Mouse (Mus musculus) lung, adult 2 months (tissue): ENCODE data around the gene Ndufc2. TPM values are rescaled to one million over a fixed set of nuclear protein-coding genes. Genes with fewer than 3 reads are reported as not detected.
A peak's percentile ranks its signal among the peaks of the same experiment; 100 is the strongest.

Experiments
- DNase-seq: peaks from one replicate; pipeline ENCODE4 v3.0.0; 2022
- H3K4me1 ChIP-seq: fragments of 200-500 bp; 2 replicates; pipeline ENCODE4 v1.6.1; 2011; ENCODE audit warnings: low read length; ENCODE audit not compliant: control insufficient read depth, insufficient read depth
- H3K4me3 ChIP-seq: fragments of 200-500 bp; replicated peaks from 2 replicates; pipeline ENCODE3; 2011; ENCODE audit warnings: low read depth, mild to moderate bottlenecking, control low read depth, low read length; ENCODE audit errors: extremely low read depth
- CTCF ChIP-seq: fragments of 200-500 bp; IDR thresholded peaks from 2 replicates; pipeline ENCODE4 v1.5.1; 2011; ENCODE audit warnings: mild to moderate bottlenecking, low read length, control low read depth; ENCODE audit not compliant: insufficient read depth
- POLR2A ChIP-seq: fragments of 200-500 bp; IDR thresholded peaks from 2 replicates; pipeline ENCODE4 v1.6.1; 2011; ENCODE audit warnings: low read depth, mild to moderate bottlenecking, control low read depth, low read length, borderline replicate concordance; ENCODE audit errors: extremely low read depth
- WGBS: fragments of 180-500 bp; shearing (Covaris S2); methylation state at CpG from one replicate; pipeline ENCODE4 v1.1.7; 2018; 5-methylcytosine and 5-hydroxymethylcytosine counted together
- polyA plus RNA-seq: library from polyadenylated mRNA; depleted of rRNA; stranded (reverse); fragments of >200 nt; gene quantifications from 2 replicates; pipeline ENCODE4 v1.2.3, GENCODE M21; 2012

The Ndufc2 gene
- polyA plus RNA-seq, 1 experiment = 135 TPM

GRCm38 (mm10) chr7:97411106-97411505, 11.3 kb downstream of the Ndufc2 start:
- no peak overlapping the region for H3K4me3 ChIP-seq
- no peaks in the 10 kb centered on the region for H3K4me1 ChIP-seq
- WGBS = 91% methylated on average over 2 of the region's 2 CpGs
- DNase-seq = no peak
- TF ChIP-seq CTCF (no peak), POLR2A (no peak)

GRCm38 (mm10) chr7:97411575-97411974, 11.8 kb downstream of the Ndufc2 start:
- Histone ChIP-seq H3K4me1 (no peaks in the 10 kb centered on the region), H3K4me3 (no peak overlapping the region)
- TF ChIP-seq POLR2A (no peak), CTCF (0 out of 2 replicates have a peak, but pooled peaks have one; percentile 2)
- DNase-seq = no peak
- WGBS = 85% methylated on average over 3 of the region's 3 CpGs

- TF ChIP-seq POLR2A (no peak), CTCF (no peak)
- no peak overlapping the region for H3K4me3 ChIP-seq
- peaks cover 4% of the 10 kb centered on the region for H3K4me1 ChIP-seq
- DNase-seq = no peak
- 63% methylated on average over 1 of the region's 1 CpGs for WGBS
Measured at GRCm38 (mm10) chr7:97413981-97414380, 14.2 kb downstream of the Ndufc2 start.

- peaks cover 4% of the 10 kb centered on the region for H3K4me1 ChIP-seq
- DNase-seq = no peak
- TF ChIP-seq POLR2A (no peak), CTCF (no peak)
- 44% methylated on average over 1 of the region's 1 CpGs for WGBS
- no peak overlapping the region for H3K4me3 ChIP-seq
Measured at GRCm38 (mm10) chr7:97414426-97414825, 14.6 kb downstream of the Ndufc2 start.

GRCm38 (mm10) chr7:97414915-97415687, 15.3 kb downstream of the Ndufc2 start:
- H3K4me1 ChIP-seq = peaks cover 4% of the 10 kb centered on the region
- no peak for DNase-seq
- H3K4me3 ChIP-seq = no peak overlapping the region
- WGBS = 51% methylated on average over 9 of the region's 9 CpGs
- no peak for TF ChIP-seq CTCF

- peaks cover 4% of the 10 kb centered on the region for H3K4me1 ChIP-seq
- DNase-seq = no peak
- no peak overlapping the region for H3K4me3 ChIP-seq
- WGBS = 93% methylated on average over 4 of the region's 4 CpGs
- TF ChIP-seq POLR2A (no peak), CTCF (no peak)
Measured at GRCm38 (mm10) chr7:97416473-97416872, 16.7 kb downstream of the Ndufc2 start.

- peak; percentile 34 for DNase-seq
- Histone ChIP-seq H3K4me1 (peaks cover 4% of the 10 kb centered on the region), H3K4me3 (no peak within 1 kb of the TSS)
- WGBS = 58% methylated on average over 25 of the region's 25 CpGs
- TF ChIP-seq POLR2A = 0 out of 2 replicates have a peak, but pooled peaks have one; percentile 16
- TF ChIP-seq CTCF = no peak
Measured at GRCm38 (mm10) chr7:97416906-97417777, 17.3 kb downstream of the Ndufc2 start, which contains the start of gene Thrsp. TSS of gene Thrsp (minus strand) at chr7:97417730.

- DNase-seq = peak; percentile 36
- 54% methylated on average over 5 of the region's 5 CpGs for WGBS
- Histone ChIP-seq H3K4me1 (peaks cover 4% of the 10 kb centered on the region), H3K4me3 (no peak overlapping the region)
- TF ChIP-seq POLR2A (no peak), CTCF (no peak)
Measured at GRCm38 (mm10) chr7:97418717-97419116, 18.9 kb downstream of the Ndufc2 start.

GRCm38 (mm10) chr7:97419163-97419562, 19.4 kb downstream of the Ndufc2 start:
- 80% methylated on average over 5 of the region's 5 CpGs for WGBS
- DNase-seq = no peak
- Histone ChIP-seq H3K4me3 (no peak overlapping the region), H3K4me1 (peaks cover 4% of the 10 kb centered on the region)
- TF ChIP-seq CTCF (no peak), POLR2A (no peak)
